Mouse (Mus musculus): Measurements from ENCODE around the gene Aldh5a1.

The Aldh5a1 gene

DNA sequence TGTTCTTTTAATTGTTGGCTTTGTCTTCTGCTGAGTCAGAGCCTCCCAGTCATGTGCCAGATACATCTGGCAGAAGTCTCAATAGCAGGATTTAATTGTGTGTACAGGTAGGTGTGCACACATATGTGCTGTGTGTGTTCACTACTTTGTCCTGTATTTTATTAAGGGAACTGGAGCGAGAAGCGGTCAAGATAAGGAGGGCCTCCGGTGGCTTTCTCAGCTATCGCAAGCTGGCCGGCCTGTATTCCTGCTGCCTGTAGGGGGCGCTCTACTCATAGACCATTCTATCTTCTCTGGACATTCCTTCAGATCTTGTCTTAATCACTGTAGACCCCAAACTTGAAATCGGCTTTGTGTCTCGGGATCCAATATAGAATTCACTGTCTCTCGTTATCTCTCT is 1.2 kb upstream of the Aldh5a1 start:
- in situ Hi-C loops (cut with MboI; ENCODE audit: unreplicated experiment in 2 of 2): loop anchor here in 1 of 2 experiments (25.0 kb wide), 2 partner anchors 626 to 951 kb away; partner anchors contain the start of gene Scgn

DNA sequence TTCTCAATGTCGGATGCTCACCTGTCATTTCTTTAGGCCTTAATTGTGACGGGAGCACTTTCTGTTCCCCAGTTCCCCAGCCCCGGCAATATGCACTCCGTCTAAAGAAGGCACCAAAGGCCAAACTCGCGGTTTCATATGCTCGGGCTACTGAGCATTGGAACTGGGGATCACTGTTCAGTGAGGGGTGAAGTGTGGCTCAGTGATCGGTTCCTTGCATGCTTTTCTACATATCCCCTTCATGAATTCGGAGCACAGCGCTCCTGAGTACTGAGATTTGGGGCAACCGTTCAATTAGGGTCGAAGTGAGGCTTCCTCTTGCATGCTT is 342 bp upstream of the Aldh5a1 start:
- in situ Hi-C loops (cut with MboI; ENCODE audit: unreplicated experiment in 2 of 2): loop anchor here in 1 of 2 experiments (25.0 kb wide), 2 partner anchors 626 to 951 kb away; partner anchors contain the start of gene Scgn

DNA sequence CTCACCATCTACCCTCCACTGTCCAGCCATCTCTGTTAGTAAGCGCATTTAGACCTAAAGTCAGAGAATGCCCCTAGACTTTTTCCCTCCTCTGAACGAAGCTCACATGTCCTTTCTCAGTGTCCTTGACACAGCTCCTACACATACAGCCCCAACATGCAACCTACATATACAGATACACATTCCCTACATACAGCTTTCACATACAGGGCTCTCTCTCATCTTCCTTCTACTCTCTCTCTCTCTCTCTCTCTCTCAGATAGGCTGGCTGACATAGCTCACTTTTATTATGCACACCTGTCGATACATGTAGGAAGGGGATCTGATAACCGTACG is 721 bp downstream of the Aldh5a1 start:
- in situ Hi-C loops (cut with MboI; ENCODE audit: unreplicated experiment in 2 of 2): loop anchor here in 1 of 2 experiments (25.0 kb wide), 2 partner anchors 624 to 949 kb away; partner anchors contain the start of gene Scgn

DNA sequence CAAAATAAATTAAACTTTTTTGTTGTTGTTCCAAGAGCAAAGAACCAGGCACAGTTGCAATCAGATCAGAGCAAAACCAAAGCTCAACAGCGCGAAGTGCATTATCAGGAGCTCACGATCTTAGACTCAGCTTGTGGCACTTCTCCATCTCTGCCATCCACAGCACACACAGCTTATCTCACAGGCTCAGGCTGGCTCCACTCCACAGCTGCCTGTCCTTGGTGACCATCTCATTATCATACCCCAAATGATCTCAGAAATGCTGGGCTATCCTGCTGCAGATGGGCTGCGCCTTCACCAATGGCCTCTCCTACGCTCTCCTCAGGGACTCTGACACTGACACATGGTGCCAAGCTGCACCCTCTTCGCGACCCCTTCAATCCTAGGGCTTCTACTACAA is 4.3 kb downstream of the Aldh5a1 start:
- in situ Hi-C loops (cut with MboI; ENCODE audit: unreplicated experiment in 2 of 2): loop anchor here in 1 of 2 experiments (25.0 kb wide), 2 partner anchors 621 to 946 kb away; partner anchors contain the start of gene Scgn

DNA sequence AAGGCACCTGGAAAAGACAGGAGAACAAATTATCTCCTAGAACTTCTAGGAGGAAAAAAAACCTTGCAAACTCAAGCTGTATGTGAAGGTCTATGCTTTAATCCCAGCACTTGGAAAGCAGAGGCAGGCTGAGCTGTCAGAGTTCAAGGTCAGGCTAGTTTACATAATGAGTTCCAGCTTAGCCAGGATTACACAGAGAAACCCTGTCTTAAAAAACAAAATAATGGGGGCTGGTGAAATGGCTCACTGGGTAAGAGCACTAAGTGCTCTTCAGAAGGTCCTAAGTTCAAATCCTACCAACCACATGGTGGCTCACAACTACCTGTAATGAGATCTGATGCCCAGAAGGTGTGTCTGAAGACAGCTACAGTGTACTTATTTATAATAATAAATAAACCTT is 6.9 kb downstream of the Aldh5a1 start:
- in situ Hi-C loops (cut with MboI; ENCODE audit: unreplicated experiment in 2 of 2): loop anchor here in 1 of 2 experiments (25.0 kb wide), 2 partner anchors 618 to 943 kb away; partner anchors contain the start of gene Scgn

DNA sequence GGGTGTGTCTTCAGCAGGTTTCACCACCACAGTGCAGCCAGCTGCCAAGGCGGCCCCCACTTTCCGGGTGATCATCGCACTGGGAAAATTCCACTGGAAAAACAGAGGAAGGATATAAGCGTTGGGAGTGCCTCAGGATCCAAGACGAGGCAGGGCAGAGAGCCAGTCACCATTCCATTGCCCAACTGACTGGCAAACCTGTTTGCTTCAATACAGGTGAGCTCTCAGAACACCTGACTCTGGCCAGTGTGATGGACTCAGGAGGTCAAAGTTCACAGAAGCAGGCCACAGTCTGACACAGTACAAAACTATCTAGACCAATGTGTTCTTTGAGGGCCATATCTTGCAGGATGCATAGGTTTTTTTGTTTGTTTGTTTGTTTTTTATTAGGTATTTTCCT is 13.5 kb downstream of the Aldh5a1 start:
- in situ Hi-C loops (cut with MboI; ENCODE audit: unreplicated experiment in 2 of 2): loop anchor here (10.0 to 25.0 kb wide), 5 partner anchors 199 to 1137 kb away; no protein-coding TSS in a partner anchor

DNA sequence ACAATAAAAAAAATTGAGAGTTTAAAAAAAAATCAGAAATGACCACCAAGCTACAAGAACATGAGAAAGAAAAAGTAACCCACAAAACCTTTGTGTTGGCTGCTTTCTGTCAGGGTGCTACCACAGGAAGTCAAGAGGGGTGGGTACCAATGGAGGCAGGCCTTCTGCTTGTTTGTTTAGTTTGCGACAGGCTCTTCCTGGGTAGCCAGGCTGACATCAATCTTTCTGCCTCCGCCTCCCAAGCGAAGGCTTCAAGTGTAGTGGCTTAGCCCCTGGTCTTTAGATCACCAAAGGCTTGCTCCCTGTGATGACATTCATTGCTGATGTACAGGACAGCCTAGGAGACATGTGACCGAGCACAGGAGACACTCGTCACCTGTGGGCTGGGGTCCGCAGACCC is 16.2 kb downstream of the Aldh5a1 start:
- in situ Hi-C loops (cut with MboI; ENCODE audit: unreplicated experiment in 2 of 2): loop anchor here (10.0 to 25.0 kb wide), 5 partner anchors 196 to 1134 kb away; no protein-coding TSS in a partner anchor

DNA sequence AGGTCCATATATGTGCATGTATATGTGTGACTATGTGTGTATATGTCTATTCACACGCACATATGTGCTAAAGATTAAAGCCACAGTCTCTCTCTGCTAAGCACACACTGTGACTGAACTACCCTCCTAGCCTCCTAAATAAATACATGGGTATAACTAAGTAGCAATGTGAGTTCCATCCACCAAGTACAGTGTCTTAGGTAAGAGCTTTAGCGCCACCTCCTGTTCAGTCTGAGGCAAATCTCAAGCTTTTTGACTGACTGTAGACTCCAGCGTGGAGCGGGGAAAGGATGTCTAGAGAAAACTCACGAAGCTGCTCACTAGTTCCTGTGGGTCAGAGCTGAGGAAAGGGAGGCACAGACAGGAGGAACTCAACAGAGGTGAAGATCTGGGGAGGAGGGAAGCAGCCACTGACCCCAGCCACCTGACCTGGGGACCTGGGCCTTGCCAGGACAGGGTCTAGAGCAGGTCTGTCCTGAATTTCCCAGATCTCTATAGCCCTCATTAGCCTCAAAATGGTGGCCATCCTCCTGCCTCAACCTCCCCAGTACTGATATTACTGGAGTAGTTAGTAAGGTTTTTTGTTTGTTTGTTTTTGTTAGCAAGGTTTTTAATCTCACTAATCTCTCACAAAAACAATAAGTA is 17.0 kb downstream of the Aldh5a1 start:
- in situ Hi-C loops (cut with MboI; ENCODE audit: unreplicated experiment in 2 of 2): loop anchor here (10.0 to 25.0 kb wide), 5 partner anchors 196 to 1133 kb away; no protein-coding TSS in a partner anchor

DNA sequence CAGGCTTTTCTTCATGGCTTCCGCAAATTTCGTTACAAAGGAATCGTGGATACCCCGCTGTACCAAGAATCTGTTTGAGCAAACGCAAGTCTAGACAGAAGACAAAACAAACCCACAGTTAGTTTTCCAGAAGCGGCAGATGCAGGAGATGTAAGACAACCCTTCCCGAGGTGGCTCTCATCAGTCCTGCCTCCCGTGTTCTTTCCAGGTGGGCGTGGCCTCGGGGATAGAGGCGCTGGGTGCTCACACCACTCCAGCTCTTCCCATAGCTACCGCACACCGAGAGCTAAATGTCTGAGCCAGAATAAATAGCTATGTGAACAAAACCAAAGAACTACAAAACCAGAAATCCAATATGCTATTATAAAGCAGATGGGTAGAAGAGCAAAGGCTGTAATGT is 21.6 kb downstream of the Aldh5a1 start:
- in situ Hi-C loops (cut with MboI; ENCODE audit: unreplicated experiment in 2 of 2): loop anchor here (25.0 kb wide), 3 partner anchors 429 to 1129 kb away; no protein-coding TSS in a partner anchor

DNA sequence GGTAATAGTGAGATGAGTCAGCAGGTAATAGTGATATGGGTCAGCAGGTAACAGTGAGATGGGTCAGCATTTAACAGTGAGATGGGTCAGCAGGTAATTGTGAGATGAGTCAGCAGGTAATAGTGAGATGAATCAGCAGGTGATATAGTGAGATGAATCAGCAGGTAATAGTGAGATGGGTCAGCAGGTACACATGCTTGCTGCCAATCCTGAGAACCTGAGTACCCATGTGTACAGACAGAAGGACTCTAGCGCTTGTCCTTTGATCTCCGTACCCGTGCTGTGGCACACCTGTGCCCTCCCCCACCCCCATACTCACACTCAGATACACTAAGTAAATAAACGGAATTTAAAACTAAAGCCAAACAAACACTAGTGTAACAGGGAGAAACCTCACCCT is 22.5 kb downstream of the Aldh5a1 start:
- in situ Hi-C loops (cut with MboI; ENCODE audit: unreplicated experiment in 2 of 2): loop anchor here (25.0 kb wide), 3 partner anchors 428 to 1128 kb away; no protein-coding TSS in a partner anchor

DNA sequence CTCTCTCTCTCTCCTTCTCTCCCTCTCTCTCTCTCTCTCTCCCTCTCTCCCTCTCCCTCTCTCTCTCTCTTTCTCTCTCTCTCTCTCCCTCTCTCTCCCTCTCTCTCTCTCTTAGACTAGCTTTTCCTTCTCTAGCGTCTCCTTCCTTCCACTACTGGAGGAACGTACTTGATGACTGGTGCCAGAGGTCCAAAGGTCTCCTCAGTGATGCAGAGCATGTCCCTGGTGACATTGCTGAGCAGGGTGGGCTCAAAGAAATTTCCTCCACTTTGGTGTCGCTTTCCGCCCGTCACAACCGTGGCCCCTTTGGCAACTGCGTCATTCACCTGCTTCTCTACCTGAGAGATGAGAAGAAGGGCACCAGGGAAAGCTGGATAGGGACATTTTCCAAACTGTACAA is 23.9 kb downstream of the Aldh5a1 start:
- in situ Hi-C loops (cut with MboI; ENCODE audit: unreplicated experiment in 2 of 2): loop anchor here (25.0 kb wide), 3 partner anchors 426 to 1126 kb away; no protein-coding TSS in a partner anchor

DNA sequence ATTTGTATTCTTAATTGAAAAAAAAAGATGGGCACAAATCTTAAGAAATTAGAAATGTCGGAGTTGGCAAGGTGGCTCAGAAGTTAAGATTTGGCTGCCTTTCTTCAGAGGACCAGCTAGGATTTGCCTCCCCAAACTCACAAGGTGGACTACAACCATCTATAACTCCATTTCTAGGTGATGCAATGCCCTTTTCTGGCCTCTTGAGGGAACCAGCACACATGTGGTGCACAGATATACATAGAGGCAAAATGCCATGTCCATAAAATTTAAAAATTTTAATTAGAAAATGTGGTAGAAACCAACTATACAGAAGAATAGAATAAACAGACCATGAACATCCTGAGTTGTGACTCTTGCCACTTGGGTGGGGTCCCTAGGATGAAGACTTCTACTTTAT is 28.3 kb downstream of the Aldh5a1 start:
- in situ Hi-C loops (cut with MboI; ENCODE audit: unreplicated experiment in 2 of 2): loop anchor here (25.0 kb wide), 3 partner anchors 422 to 1122 kb away; no protein-coding TSS in a partner anchor

DNA sequence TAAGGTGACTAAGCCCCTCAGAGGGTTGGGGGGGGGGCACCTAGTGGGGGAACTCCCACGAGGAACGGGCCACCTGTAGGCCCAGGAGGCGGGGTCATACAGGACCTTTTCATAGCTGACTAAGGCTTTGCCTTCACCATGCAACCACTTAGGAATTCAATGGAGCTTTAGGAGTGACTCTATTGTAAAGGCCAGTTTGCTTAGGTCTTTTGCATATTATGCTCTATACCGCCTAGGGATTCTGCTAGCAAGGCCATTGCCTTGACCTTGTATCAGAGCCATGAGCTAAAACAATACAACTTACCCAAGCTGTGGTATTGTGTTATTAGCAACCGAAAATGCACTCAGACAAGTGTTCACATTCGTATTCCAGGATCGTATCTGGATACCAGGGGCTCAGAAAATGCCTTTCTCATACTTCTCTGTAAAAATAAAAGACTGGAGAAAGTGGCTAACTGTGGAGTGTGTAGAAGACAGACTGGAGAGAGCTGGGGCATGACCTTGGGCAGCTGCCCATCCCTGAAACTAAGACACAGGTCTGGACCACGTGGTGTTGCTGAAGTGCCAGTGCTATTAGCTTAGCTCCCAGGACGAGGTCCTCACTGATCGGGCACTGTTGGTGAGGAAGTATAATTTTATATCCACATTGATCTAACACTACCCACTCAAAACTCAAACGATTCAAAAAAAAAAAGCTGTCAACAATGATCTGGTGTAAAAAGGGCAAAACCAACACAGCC is 30.5 kb downstream of the Aldh5a1 start:
- in situ Hi-C loops (cut with MboI; ENCODE audit: unreplicated experiment in 2 of 2): loop anchor here (25.0 kb wide), 3 partner anchors 420 to 1120 kb away; no protein-coding TSS in a partner anchor

DNA sequence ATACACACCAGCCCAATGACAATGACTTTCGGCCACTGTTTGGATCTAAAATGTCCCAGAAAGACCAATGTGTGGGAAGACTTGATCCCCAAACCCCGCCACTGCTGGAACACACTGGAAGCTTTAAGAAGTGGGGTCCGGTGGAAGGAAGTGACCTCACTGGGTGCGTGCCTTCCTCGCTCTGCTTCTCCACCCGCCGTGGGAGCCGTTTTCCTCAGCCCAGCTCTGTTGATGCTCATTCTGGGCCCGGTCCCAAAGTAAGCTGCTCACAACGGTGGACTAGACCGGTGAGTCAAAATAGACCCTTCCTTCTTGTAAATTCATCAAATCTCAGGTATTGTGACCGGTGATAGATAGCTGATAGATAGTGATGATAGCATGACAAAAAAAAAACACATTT is 32.0 kb downstream of the Aldh5a1 start:
- in situ Hi-C loops (cut with MboI; ENCODE audit: unreplicated experiment in 2 of 2): loop anchor here (25.0 kb wide), 3 partner anchors 418 to 1118 kb away; no protein-coding TSS in a partner anchor

DNA sequence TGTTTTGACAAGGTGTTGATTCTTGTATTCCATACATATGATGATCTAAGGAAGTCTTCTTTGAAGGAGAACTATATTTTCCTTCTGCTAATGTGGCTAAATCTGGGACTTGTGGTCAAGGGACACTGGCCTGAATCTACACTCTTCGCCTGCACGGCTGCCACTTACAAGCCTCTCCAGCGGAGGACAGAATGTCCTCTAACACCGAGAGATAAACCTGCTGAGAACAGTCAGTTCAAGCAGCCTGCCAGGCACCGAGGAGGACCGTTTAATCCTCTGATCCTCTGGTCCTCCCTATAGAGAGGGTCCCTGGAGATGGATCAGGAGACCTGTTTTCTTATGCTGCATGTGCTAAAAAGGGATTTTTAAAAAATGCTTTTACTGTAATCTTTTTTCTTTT is 34.0 kb downstream of the Aldh5a1 start:
- in situ Hi-C loops (cut with MboI; ENCODE audit: unreplicated experiment in 2 of 2): loop anchor here (25.0 kb wide), 3 partner anchors 416 to 1116 kb away; no protein-coding TSS in a partner anchor

DNA sequence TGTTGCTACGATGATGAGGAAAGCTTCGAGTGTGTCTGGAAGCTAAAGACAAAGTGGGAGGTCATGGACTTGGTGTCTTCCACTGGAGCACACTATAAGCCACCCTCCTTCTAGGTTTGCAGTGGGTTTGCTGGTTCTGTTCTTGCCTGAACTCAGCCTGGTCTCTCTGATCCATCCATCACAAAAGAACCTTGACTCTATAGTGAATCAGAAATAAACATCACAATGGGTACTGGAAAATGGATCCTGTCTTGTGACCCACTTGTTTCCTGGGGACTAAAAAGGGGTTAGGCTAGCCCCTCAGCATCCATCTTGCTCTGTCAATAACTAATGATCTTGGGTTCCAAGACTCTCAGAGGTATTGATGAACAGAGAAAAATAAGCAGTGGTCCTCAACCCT is 35.5 kb downstream of the Aldh5a1 start:
- in situ Hi-C loops (cut with MboI; ENCODE audit: unreplicated experiment in 2 of 2): loop anchor here (25.0 kb wide), 3 partner anchors 415 to 1115 kb away; no protein-coding TSS in a partner anchor

DNA sequence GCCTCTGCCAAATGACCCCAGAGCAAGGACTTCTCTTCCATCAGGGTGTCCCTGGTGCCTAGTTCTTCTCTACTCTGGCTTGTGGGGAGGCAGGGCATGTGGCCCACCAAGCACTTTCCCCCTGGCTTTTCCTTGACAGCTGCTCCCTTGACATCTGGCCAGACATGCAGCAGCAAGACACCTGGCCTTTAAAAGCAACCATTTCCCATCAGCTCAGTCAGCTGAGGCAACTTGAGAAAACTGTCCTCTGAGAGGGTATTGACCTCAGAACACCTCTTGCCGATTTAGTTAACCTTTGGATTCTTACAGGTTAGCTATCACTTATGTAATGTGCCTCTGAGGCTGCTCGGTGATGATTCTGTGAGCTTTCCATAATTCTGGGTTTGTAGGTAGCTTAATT is 43.6 kb downstream of the Aldh5a1 start:
- in situ Hi-C loops (cut with MboI; ENCODE audit: unreplicated experiment in 2 of 2): no loop called here

DNA sequence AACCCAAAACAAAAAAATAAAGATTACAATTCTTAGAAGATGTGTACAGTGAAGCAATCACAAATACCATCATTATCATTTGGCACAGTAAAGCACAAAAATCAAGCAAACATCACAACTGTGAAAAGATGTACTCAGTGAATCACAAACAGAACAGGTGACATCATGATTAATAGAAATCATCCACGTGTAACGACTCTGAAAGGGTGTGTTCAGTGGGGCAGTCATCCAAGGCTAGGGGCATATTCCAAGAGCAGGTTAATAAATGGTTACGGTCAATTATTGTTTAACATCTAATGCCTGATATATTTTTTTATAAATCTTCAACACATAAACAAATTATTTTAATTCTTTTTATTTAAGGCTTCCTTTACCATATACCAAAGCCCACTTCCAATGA is 44.9 kb downstream of the Aldh5a1 start:
- in situ Hi-C loops (cut with MboI; ENCODE audit: unreplicated experiment in 2 of 2): no loop called here

DNA sequence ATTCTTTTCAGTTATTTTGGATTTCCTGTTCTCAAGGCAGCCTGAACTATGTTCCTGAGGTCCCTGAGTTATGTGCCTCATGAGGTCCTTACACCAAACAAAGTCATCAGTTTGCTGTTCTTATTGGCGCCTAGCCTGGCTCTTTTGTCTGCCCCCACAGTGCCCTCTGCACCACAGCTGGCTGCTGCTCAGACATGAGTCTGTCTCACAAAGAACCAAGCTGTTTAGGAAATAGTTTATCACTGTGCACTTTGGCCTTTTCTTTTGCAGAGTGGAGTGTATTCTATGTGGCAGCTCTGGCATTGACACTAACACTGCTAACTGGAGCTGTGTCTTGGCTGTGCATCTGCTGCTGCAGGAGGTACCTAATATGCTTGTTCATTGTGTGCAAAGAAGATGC is 47.9 kb downstream of the Aldh5a1 start:
- in situ Hi-C loops (cut with MboI; ENCODE audit: unreplicated experiment in 2 of 2): no loop called here

DNA sequence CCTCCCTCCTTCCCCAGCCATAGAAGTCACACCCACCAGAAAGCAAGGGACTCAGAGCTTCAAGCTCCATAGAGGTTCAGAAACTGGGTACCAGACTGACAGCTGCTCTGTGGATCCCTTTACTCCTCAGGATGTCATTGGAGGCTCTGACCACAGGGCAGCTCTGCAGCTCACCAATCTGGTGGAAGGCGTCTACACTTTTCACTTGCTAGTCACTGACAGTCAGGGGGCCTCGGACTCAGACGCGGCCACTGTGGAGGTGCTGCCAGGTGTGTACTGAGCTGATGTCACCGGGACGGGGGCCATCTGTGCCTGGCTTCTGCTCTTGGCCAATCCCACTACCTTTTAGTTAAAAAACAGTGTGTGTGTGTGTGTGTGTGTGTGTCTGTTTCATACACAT is 55.0 kb downstream of the Aldh5a1 start:
- in situ Hi-C loops (cut with MboI; ENCODE audit: unreplicated experiment in 2 of 2): no loop called here

DNA sequence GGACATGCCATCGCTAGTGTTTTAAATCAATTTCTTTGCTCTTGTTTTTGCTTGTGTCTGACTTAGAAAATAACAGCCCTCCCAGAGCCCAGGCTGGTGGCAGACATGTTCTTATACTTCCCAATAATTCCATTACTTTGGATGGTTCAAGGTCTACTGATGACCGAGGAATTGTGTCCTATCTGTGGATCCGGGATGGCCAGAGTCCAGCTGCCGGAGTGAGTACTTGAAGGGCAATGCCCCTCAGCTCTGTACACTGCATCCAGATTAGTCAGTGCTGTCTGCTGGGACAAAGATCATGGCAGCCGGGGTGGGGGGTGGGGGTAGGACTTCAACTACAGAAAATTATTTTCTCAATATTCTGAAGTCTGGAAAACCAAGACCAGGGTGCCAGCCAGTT is 56.8 kb downstream of the Aldh5a1 start:
- in situ Hi-C loops (cut with MboI; ENCODE audit: unreplicated experiment in 2 of 2): no loop called here
